Mouse (Mus musculus): ENCODE data around the gene Gnaq. TPM values are rescaled to one million over a fixed set of nuclear protein-coding genes. Genes with fewer than 3 reads are reported as not detected.

Gnaq gene
- total RNA-seq, 1 experiment from 2014 or later = 40.2 TPM

GRCm38 (mm10) chr19:16383127-16383526, 250.5 kb downstream of the Gnaq start:
- ATAC-seq (ENCODE audit: extremely low read depth, insufficient number of reproducible peaks, low FRiP score, poor library complexity, severe bottlenecking) = no peak

GRCm38 (mm10) chr19:16384094-16384493, 251.5 kb downstream of the Gnaq start:
- no peak for ATAC-seq (ENCODE audit: extremely low read depth, insufficient number of reproducible peaks, low FRiP score, poor library complexity, severe bottlenecking)

GRCm38 (mm10) chr19:16384957-16385356, 252.3 kb downstream of the Gnaq start:
- no peak for ATAC-seq (ENCODE audit: extremely low read depth, insufficient number of reproducible peaks, low FRiP score, poor library complexity, severe bottlenecking)

- no peak for ATAC-seq (ENCODE audit: extremely low read depth, insufficient number of reproducible peaks, low FRiP score, poor library complexity, severe bottlenecking)
Observed at GRCm38 (mm10) chr19:16386514-16386913, 253.9 kb downstream of the Gnaq start.

GRCm38 (mm10) chr19:16390192-16390795, 257.7 kb downstream of the Gnaq start:
- no peak for ATAC-seq (ENCODE audit: extremely low read depth, insufficient number of reproducible peaks, low FRiP score, poor library complexity, severe bottlenecking)

GRCm38 (mm10) chr19:16394381-16394780, 261.8 kb downstream of the Gnaq start:
- ATAC-seq (ENCODE audit: extremely low read depth, insufficient number of reproducible peaks, low FRiP score, poor library complexity, severe bottlenecking) = no peak

- ATAC-seq (ENCODE audit: extremely low read depth, insufficient number of reproducible peaks, low FRiP score, poor library complexity, severe bottlenecking) = no peak
Observed at GRCm38 (mm10) chr19:16403101-16403500, 270.5 kb downstream of the Gnaq start.

GRCm38 (mm10) chr19:16407727-16408126, 275.1 kb downstream of the Gnaq start:
- ATAC-seq (ENCODE audit: extremely low read depth, insufficient number of reproducible peaks, low FRiP score, poor library complexity, severe bottlenecking) = no peak

- no peak for ATAC-seq (ENCODE audit: extremely low read depth, insufficient number of reproducible peaks, low FRiP score, poor library complexity, severe bottlenecking)
Observed at GRCm38 (mm10) chr19:16411302-16411701, 278.7 kb downstream of the Gnaq start.

- no peak for ATAC-seq (ENCODE audit: extremely low read depth, insufficient number of reproducible peaks, low FRiP score, poor library complexity, severe bottlenecking)
Observed at GRCm38 (mm10) chr19:16418086-16418663, 285.5 kb downstream of the Gnaq start.

- ATAC-seq (ENCODE audit: extremely low read depth, insufficient number of reproducible peaks, low FRiP score, poor library complexity, severe bottlenecking) = no peak
Observed at GRCm38 (mm10) chr19:16425596-16425995, 293.0 kb downstream of the Gnaq start.

GRCm38 (mm10) chr19:16431368-16431767, 298.7 kb downstream of the Gnaq start:
- ATAC-seq (ENCODE audit: extremely low read depth, insufficient number of reproducible peaks, low FRiP score, poor library complexity, severe bottlenecking) = no peak

- ATAC-seq (ENCODE audit: extremely low read depth, insufficient number of reproducible peaks, low FRiP score, poor library complexity, severe bottlenecking) = no peak
Observed at GRCm38 (mm10) chr19:16434879-16435278, 302.2 kb downstream of the Gnaq start.

GRCm38 (mm10) chr19:16435531-16436231, 303.1 kb downstream of the Gnaq start, which contains the start of gene Gna14:
Gna14 (plus strand) TSS chr19:16435762.
- peak; percentile 53; the same call in 1 of the 2 replicates for ATAC-seq (ENCODE audit: extremely low read depth, insufficient number of reproducible peaks, low FRiP score, poor library complexity, severe bottlenecking)

GRCm38 (mm10) chr19:16436335-16437169, 303.9 kb downstream of the Gnaq start:
- no peak for ATAC-seq (ENCODE audit: extremely low read depth, insufficient number of reproducible peaks, low FRiP score, poor library complexity, severe bottlenecking)

Other genes with a start within 250 kb of the Gnaq start
- 3.5 and 4.8 TPM in 2 replicates for gene Psat1, start 185.5 kb upstream of the Gnaq start, total RNA-seq (2017)
- 5.5 and 7.0 TPM in 2 replicates for gene Cep78, start 147.8 kb upstream of the Gnaq start, total RNA-seq (2017)